Mouse (Mus musculus) intestine, postnatal 0 days (tissue): ENCODE measurements at regions not wholly inside any gene's neighbourhood (a gene's known extent, or its start where the extent isn't known, plus 50 kb on each side); places are given as distances from the start of the nearest gene placed in this dataset.

ENCODE experiments used
- ATAC-seq: fragments of 200-750 bp; cut with Nextera tagmentation; 2 replicates; pipeline ENCODE4 v1.8.0; 2017; ENCODE audit warnings: mild to moderate bottlenecking, moderate TSS enrichment, moderate library complexity
- H3K27ac ChIP-seq: fragments of 300-500 bp; sonication (generic); 2 replicates; pipeline ENCODE4 v1.5.1; 2014; ENCODE audit warnings: mild to moderate bottlenecking, low read depth, low read length, moderate library complexity
- H3K27me3 ChIP-seq: fragments of 300-500 bp; sonication (generic); replicated peaks from 2 replicates; pipeline ENCODE4 v1.6.1; 2014; ENCODE audit warnings: low read length, mixed read lengths; ENCODE audit not compliant: control insufficient read depth, insufficient read depth
- H3K36me3 ChIP-seq: fragments of 300-500 bp; sonication (generic); 2 replicates; pipeline ENCODE4 v1.6.1; 2014; ENCODE audit warnings: mild to moderate bottlenecking, moderate library complexity; ENCODE audit not compliant: control insufficient read depth, insufficient read depth
- H3K4me1 ChIP-seq: fragments of 300-500 bp; sonication (generic); replicated peaks from 2 replicates; pipeline ENCODE4 v1.6.1; 2014; ENCODE audit warnings: antibody characterized with exemption, low read length, mixed read lengths; ENCODE audit not compliant: control insufficient read depth, insufficient read depth
- H3K4me2 ChIP-seq: fragments of 300-500 bp; sonication (generic); replicated peaks from 2 replicates; pipeline ENCODE4 v1.6.1; 2014; ENCODE audit warnings: low read depth, mild to moderate bottlenecking, moderate library complexity
- H3K4me3 ChIP-seq: fragments of 300-500 bp; sonication (generic); 2 replicates; pipeline ENCODE4 v1.5.1; 2014; ENCODE audit warnings: low read depth, low read length
- H3K9ac ChIP-seq: fragments of 300-500 bp; sonication (generic); 2 replicates; pipeline ENCODE4 v1.6.1; 2014; ENCODE audit warnings: mild to moderate bottlenecking, low read depth, low read length
- H3K9me3 ChIP-seq: fragments of 300-500 bp; sonication (generic); 2 replicates; pipeline ENCODE4 v1.6.1; 2016; ENCODE audit warnings: mixed run types; ENCODE audit not compliant: control insufficient read depth
- CTCF ChIP-seq: sonication (generic); IDR thresholded peaks from 2 replicates; pipeline ENCODE4 v1.5.1; 2016; ENCODE audit warnings: low read depth, mild to moderate bottlenecking, control low read depth, antibody characterized with exemption, moderate library complexity
- WGBS: fragments of 180-500 bp; shearing (Covaris S2); extraction: QIAGEN DNeasy Blood & Tissue Kit; methylation state at CpG from one replicate; pipeline ENCODE4 v1.1.7; 2014; 5-methylcytosine and 5-hydroxymethylcytosine counted together

GRCm38 (mm10) chr2:123073476-123074085 is 308.5 kb downstream of the Sqor start:
- no peak for ATAC-seq
- no peak for TF ChIP-seq CTCF
- no peak overlapping the region for H3K27ac ChIP-seq
- no peaks in the 10 kb centered on the region for H3K4me1 ChIP-seq
- no peaks in the 10 kb centered on the region for H3K27me3 ChIP-seq
- H3K9ac ChIP-seq, result no peak overlapping the region
- 54% methylated on average over 4 of the region's 4 CpGs for WGBS
- no peaks in the 10 kb centered on the region for H3K9me3 ChIP-seq
- H3K36me3 ChIP-seq, result no peaks in the 10 kb centered on the region
- H3K4me3 ChIP-seq, result no peak overlapping the region
- H3K4me2 ChIP-seq, result no peak overlapping the region

- H3K4me2 ChIP-seq, result no peak overlapping the region
- no peak for ATAC-seq
Observed at GRCm38 (mm10) chr2:123092726-123093125, 327.7 kb downstream of the Sqor start.

GRCm38 (mm10) chr2:123103530-123103929 is 338.5 kb downstream of the Sqor start:
- 71% methylated on average over 4 of the region's 4 CpGs for WGBS
- Histone ChIP-seq H3K4me1 (no peaks in the 10 kb centered on the region), H3K9ac (no peak overlapping the region), H3K27me3 (no peaks in the 10 kb centered on the region), H3K4me3 (no peak overlapping the region), H3K27ac (no peak overlapping the region), H3K9me3 (no peaks in the 10 kb centered on the region), H3K4me2 (no peak overlapping the region), H3K36me3 (no peaks in the 10 kb centered on the region)
- TF ChIP-seq CTCF, result no peak
- no peak for ATAC-seq

More at GRCm38 (mm10) chr2:123092726-123093125, 327.7 kb downstream of the Sqor start:
- H3K9ac ChIP-seq, result no peak overlapping the region
- H3K9me3 ChIP-seq, result no peaks in the 10 kb centered on the region
- H3K27ac ChIP-seq, result no peak overlapping the region
- no peaks in the 10 kb centered on the region for H3K4me1 ChIP-seq
- no peak for TF ChIP-seq CTCF
- H3K27me3 ChIP-seq, result no peaks in the 10 kb centered on the region
- H3K36me3 ChIP-seq, result no peaks in the 10 kb centered on the region
- WGBS, result 80% methylated on average over 1 of the region's 1 CpGs
- no peak overlapping the region for H3K4me3 ChIP-seq

GRCm38 (mm10) chr2:123131496-123131895 is 366.5 kb downstream of the Sqor start:
- no peaks in the 10 kb centered on the region for H3K9me3 ChIP-seq
- no peak overlapping the region for H3K27ac ChIP-seq
- no peak overlapping the region for H3K4me2 ChIP-seq
- H3K9ac ChIP-seq, result no peak overlapping the region
- ATAC-seq, result no peak
- no peaks in the 10 kb centered on the region for H3K4me1 ChIP-seq
- TF ChIP-seq CTCF, result no peak
- H3K36me3 ChIP-seq, result no peaks in the 10 kb centered on the region
- no peak overlapping the region for H3K4me3 ChIP-seq
- H3K27me3 ChIP-seq, result no peaks in the 10 kb centered on the region
- WGBS, result 65% methylated on average over 2 of the region's 2 CpGs

GRCm38 (mm10) chr2:123153170-123153569 is 388.1 kb downstream of the Sqor start:
- ATAC-seq, result no peak

GRCm38 (mm10) chr2:123165384-123165783 is 400.3 kb downstream of the Sqor start:
- Histone ChIP-seq H3K27ac (no peak overlapping the region), H3K9me3 (no peaks in the 10 kb centered on the region), H3K4me1 (no peaks in the 10 kb centered on the region), H3K4me3 (no peak overlapping the region), H3K9ac (no peak overlapping the region), H3K27me3 (no peaks in the 10 kb centered on the region), H3K36me3 (no peaks in the 10 kb centered on the region), H3K4me2 (no peak overlapping the region)
- no peak for TF ChIP-seq CTCF
- no peak for ATAC-seq

More at GRCm38 (mm10) chr2:123153170-123153569, 388.1 kb downstream of the Sqor start:
- H3K4me2 ChIP-seq, result no peak overlapping the region
- no peak for TF ChIP-seq CTCF
- H3K27ac ChIP-seq, result no peak overlapping the region
- H3K4me3 ChIP-seq, result no peak overlapping the region
- H3K4me1 ChIP-seq, result no peaks in the 10 kb centered on the region
- no peaks in the 10 kb centered on the region for H3K36me3 ChIP-seq
- no peaks in the 10 kb centered on the region for H3K27me3 ChIP-seq
- no peaks in the 10 kb centered on the region for H3K9me3 ChIP-seq
- no peak overlapping the region for H3K9ac ChIP-seq

GRCm38 (mm10) chr2:123170611-123171010 is 405.6 kb downstream of the Sqor start:
- Histone ChIP-seq H3K4me1 (no peaks in the 10 kb centered on the region), H3K36me3 (no peaks in the 10 kb centered on the region), H3K27me3 (no peaks in the 10 kb centered on the region), H3K4me2 (no peak overlapping the region), H3K9ac (no peak overlapping the region), H3K27ac (no peak overlapping the region), H3K4me3 (no peak overlapping the region), H3K9me3 (no peaks in the 10 kb centered on the region)
- no peak for TF ChIP-seq CTCF
- WGBS, result 49% methylated on average over 1 of the region's 1 CpGs
- ATAC-seq, result no peak
